Mouse (Mus musculus): Measurements from ENCODE around the gene Ybey. TPM values are rescaled to one million over a fixed set of nuclear protein-coding genes. Genes with fewer than 3 reads are reported as not detected.

Gene Ybey
- total and polyA plus RNA-seq, 3 experiments = 2.3 to 9.7 (median 8.8) TPM

- TF ChIP-seq GATA1 (IDR thresholded peaks at IDR 0.05; ENCODE audit: borderline replicate concordance, low read length) (no peak), CTCF (IDR thresholded peaks at IDR 0.05; ENCODE audit: low read depth, low read length) (no peak), POLR2AphosphoS5 (IDR thresholded peaks at IDR 0.05; ENCODE audit: insufficient replicate concordance, low read depth, low read length) (no peak), GATA2 (IDR thresholded peaks at IDR 0.05; ENCODE audit: borderline replicate concordance, low read depth, low read length) (no peak), TAL1 (conservative IDR thresholded peaks at IDR 0.05; ENCODE audit: low read depth, low read length) (no peak)
- ATAC-seq (ENCODE audit: extremely low read depth, insufficient number of reproducible peaks, low FRiP score, poor library complexity, severe bottlenecking) (no peak), DNase-seq (ENCODE audit: low spot score) (no peak)
- H3K36me3 ChIP-seq (replicated peaks) = peaks cover 100% of the 10 kb centered on the region
- peaks cover 4% of the 10 kb centered on the region; the same call in 1 of the 2 replicates for H3K4me1 ChIP-seq (ENCODE audit: insufficient read depth, low read depth, low read length)
- no peaks in the 10 kb centered on the region for H3K9me3 ChIP-seq (replicated peaks)
- no peak overlapping the region for H3K4me3 ChIP-seq (ENCODE audit: low read depth, low read length)
- no peaks in the 10 kb centered on the region for H3K27me3 ChIP-seq (ENCODE audit: insufficient read depth, low read length)
Measured at GRCm38 (mm10) chr10:76433925-76434324, 35.0 kb downstream of the Ybey start.

GRCm38 (mm10) chr10:76425674-76426073 lies 43.2 kb downstream of the Ybey start:
- H3K4me1 ChIP-seq (ENCODE audit: insufficient read depth, low read depth, low read length) = no peaks in the 10 kb centered on the region
- DNase-seq (ENCODE audit: low spot score) = no peak
- no peaks in the 10 kb centered on the region for H3K27me3 ChIP-seq (ENCODE audit: insufficient read depth, low read length)
- ATAC-seq (ENCODE audit: extremely low read depth, insufficient number of reproducible peaks, low FRiP score, poor library complexity, severe bottlenecking) = no peak
- TF ChIP-seq TAL1 (conservative IDR thresholded peaks at IDR 0.05; ENCODE audit: low read depth, low read length) (no peak), GATA2 (IDR thresholded peaks at IDR 0.05; ENCODE audit: borderline replicate concordance, low read depth, low read length) (no peak)
- peaks cover 95% of the 10 kb centered on the region for H3K36me3 ChIP-seq (replicated peaks)
- no peaks in the 10 kb centered on the region for H3K9me3 ChIP-seq (replicated peaks)
- no peak overlapping the region for H3K4me3 ChIP-seq (ENCODE audit: low read depth, low read length)

GRCm38 (mm10) chr10:76416811-76417210 lies 52.1 kb downstream of the Ybey start:
- Histone ChIP-seq H3K27me3 (ENCODE audit: insufficient read depth, low read length) (no peaks in the 10 kb centered on the region; the same call in 1 of the 2 replicates), H3K4me3 (ENCODE audit: low read depth, low read length) (no peak overlapping the region), H3K4me1 (ENCODE audit: insufficient read depth, low read depth, low read length) (0 out of 2 replicates have a peak, but pooled peaks cover 2% of the 10 kb centered on the region), H3K9me3 (replicated peaks) (no peaks in the 10 kb centered on the region), H3K36me3 (replicated peaks) (peaks cover 99% of the 10 kb centered on the region)
- no peak for DNase-seq (ENCODE audit: low spot score)
- no peak for ATAC-seq (ENCODE audit: extremely low read depth, insufficient number of reproducible peaks, low FRiP score, poor library complexity, severe bottlenecking)
- no peak for TF ChIP-seq CTCF (IDR thresholded peaks at IDR 0.05; ENCODE audit: low read depth, low read length)
- no peak for TF ChIP-seq TAL1 (conservative IDR thresholded peaks at IDR 0.05; ENCODE audit: low read depth, low read length)
- TF ChIP-seq GATA2 (IDR thresholded peaks at IDR 0.05; ENCODE audit: borderline replicate concordance, low read depth, low read length) = no peak
- no peak for TF ChIP-seq POLR2AphosphoS5 (IDR thresholded peaks at IDR 0.05; ENCODE audit: insufficient replicate concordance, low read depth, low read length)
- no peak for TF ChIP-seq GATA1 (IDR thresholded peaks at IDR 0.05; ENCODE audit: borderline replicate concordance, low read length)

Other genes starting within 250 kb of the Ybey start
- gene Prmt2, start 231.2 kb downstream of the Ybey start, total RNA-seq (2014; fragmentation: Nextera tagmentation) = 2.1 and 2.2 TPM in 2 replicates
- 2.9 and 4.1 TPM in 2 replicates for gene Prmt2, start 231.2 kb downstream of the Ybey start, total RNA-seq (2017)
- 1.0 and 1.4 TPM in 2 replicates for gene Prmt2, start 231.2 kb downstream of the Ybey start, polyA plus RNA-seq (2012)
- gene S100b, start 215.3 kb downstream of the Ybey start, total RNA-seq (2014; fragmentation: Nextera tagmentation) = not detected in 2 replicates
- gene S100b, start 215.3 kb downstream of the Ybey start, total RNA-seq (2017) = 0.12 TPM in 1 of 2 replicates, not detected in the other
- not detected in 2 replicates for gene S100b, start 215.3 kb downstream of the Ybey start, polyA plus RNA-seq (2012)
- 2.6 and 2.8 TPM in 2 replicates for gene Dip2a, start 123.8 kb downstream of the Ybey start, total RNA-seq (2014; fragmentation: Nextera tagmentation)
- 2.6 and 4.3 TPM in 2 replicates for gene Dip2a, start 123.8 kb downstream of the Ybey start, total RNA-seq (2017)
- 1.1 and 1.5 TPM in 2 replicates for gene Dip2a, start 123.8 kb downstream of the Ybey start, polyA plus RNA-seq (2012)
- 11.7 TPM in 1 of 2 replicates, not detected in the other for gene AC141477.1, start 28.7 kb downstream of the Ybey start, total RNA-seq (2014; fragmentation: Nextera tagmentation)
- gene AC141477.1, start 28.7 kb downstream of the Ybey start, total RNA-seq (2017) = 7.6 TPM in 1 of 2 replicates, not detected in the other
- not detected in 2 replicates for gene AC141477.1, start 28.7 kb downstream of the Ybey start, polyA plus RNA-seq (2012)
- 61.9 and 64.3 TPM in 2 replicates for gene Pcnt, start 26.3 kb downstream of the Ybey start, total RNA-seq (2014; fragmentation: Nextera tagmentation)
- 46.0 and 50.4 TPM in 2 replicates for gene Pcnt, start 26.3 kb downstream of the Ybey start, total RNA-seq (2017)
- gene Pcnt, start 26.3 kb downstream of the Ybey start, polyA plus RNA-seq (2012) = 61.9 and 72.1 TPM in 2 replicates
- not detected in 2 replicates for gene 2610028H24Rik, start 20.0 kb downstream of the Ybey start, total RNA-seq (2014; fragmentation: Nextera tagmentation)
- gene 2610028H24Rik, start 20.0 kb downstream of the Ybey start, total RNA-seq (2017) = 0.11 TPM in 1 of 2 replicates, not detected in the other
- gene 2610028H24Rik, start 20.0 kb downstream of the Ybey start, polyA plus RNA-seq (2012) = not detected in 2 replicates
- gene Mcm3ap, start 187 bp downstream of the Ybey start, total RNA-seq (2014; fragmentation: Nextera tagmentation) = 34.2 and 44.1 TPM in 2 replicates
- gene Mcm3ap, start 187 bp downstream of the Ybey start, total RNA-seq (2017) = 59.3 and 65.9 TPM in 2 replicates
- 30.5 and 35.4 TPM in 2 replicates for gene Mcm3ap, start 187 bp downstream of the Ybey start, polyA plus RNA-seq (2012)
- 16.3 and 20.5 TPM in 2 replicates for gene Lss, start 62.5 kb upstream of the Ybey start, total RNA-seq (2014; fragmentation: Nextera tagmentation)
- gene Lss, start 62.5 kb upstream of the Ybey start, total RNA-seq (2017) = 64.1 and 66.0 TPM in 2 replicates
- 26.1 and 46.6 TPM in 2 replicates for gene Lss, start 62.5 kb upstream of the Ybey start, polyA plus RNA-seq (2012)
- gene Spatc1l, start 93.2 kb upstream of the Ybey start, total RNA-seq (2014; fragmentation: Nextera tagmentation) = not detected in 2 replicates
- gene Spatc1l, start 93.2 kb upstream of the Ybey start, total RNA-seq (2017) = 0.11 TPM in 1 of 2 replicates, not detected in the other
- not detected in 2 replicates for gene Spatc1l, start 93.2 kb upstream of the Ybey start, polyA plus RNA-seq (2012)
- gene Ftcd, start 106.5 kb upstream of the Ybey start, total RNA-seq (2014; fragmentation: Nextera tagmentation) = not detected in 2 replicates
- 0.27 TPM in 1 of 2 replicates, not detected in the other for gene Ftcd, start 106.5 kb upstream of the Ybey start, total RNA-seq (2017)
- gene Ftcd, start 106.5 kb upstream of the Ybey start, polyA plus RNA-seq (2012) = not detected in 2 replicates
- gene Col6a2, start 154.5 kb upstream of the Ybey start, total RNA-seq (2014; fragmentation: Nextera tagmentation) = not detected in 2 replicates
- under 0.01 and 0.11 TPM in 2 replicates for gene Col6a2, start 154.5 kb upstream of the Ybey start, total RNA-seq (2017)
- not detected in 2 replicates for gene Col6a2, start 154.5 kb upstream of the Ybey start, polyA plus RNA-seq (2012)

All from G1E (cell line).